8 mouse cellular contexts compared by ENCODE assay signal in genomic region chr14:122181078-122181814, GRCm38 (mm10). TPM values are rescaled to one million over a fixed set of nuclear protein-coding genes. Genes with fewer than 3 reads are reported as not detected.
DNase-seq lines count a peak whose midpoint lies in the region; ATAC-seq and TF ChIP-seq lines count a peak whose summit lies in the region.

TSS of gene Clybl (plus strand) at chr14:122181704.

- in situ Hi-C loops in CH12.LX (cut with MboI; ENCODE audit: low pct_ligation_motif_present, low pct_unique_long_range_greater_than_20kb, low sequenced_read_pairs): no loop called here

- peak; percentile 99 for ATAC-seq in forebrain, embryonic 11.5 days (replicated peaks; ENCODE audit: low FRiP score)
- ATAC-seq in heart, embryonic 16.5 days (replicated peaks; ENCODE audit: extremely low read depth, insufficient read depth, low FRiP score): peak; percentile 99
- peak; percentile 99 for ATAC-seq in liver, embryonic 16.5 days (ENCODE audit: low read depth)
- ATAC-seq in neural tube, embryonic 13.5 days (ENCODE audit: low read depth): peak; percentile 96

- dilution Hi-C loops in CH12.LX (cut with MboI; ENCODE audit: extremely low pct_ligation_motif_present, extremely low pct_unique_long_range_greater_than_20kb, low sequenced_read_pairs): no loop called here

- H3K4me1 ChIP-seq in CH12.LX (ENCODE audit: control insufficient read depth in 1 of 2, insufficient read depth in 2 of 2): peaks cover 3 to 16% of the 10 kb centered on the region in 2 experiments
- H3K4me1 ChIP-seq in forebrain, embryonic 11.5 days (replicated peaks; ENCODE audit: control insufficient read depth, insufficient read depth, low read length): no peaks in the 10 kb centered on the region
- no peaks in the 10 kb centered on the region for H3K4me1 ChIP-seq in heart, embryonic 16.5 days (ENCODE audit: control insufficient read depth, insufficient read depth, low read length)
- peaks cover 32% of the 10 kb centered on the region for H3K4me1 ChIP-seq in liver, embryonic 16.5 days (ENCODE audit: control insufficient read depth, low read depth, low read length)
- H3K4me1 ChIP-seq in neural tube, embryonic 13.5 days (replicated peaks): peaks cover 3% of the 10 kb centered on the region; the same call in 1 of the 2 replicates
- peaks cover 2% of the 10 kb centered on the region for H3K4me1 ChIP-seq in testis, adult 2 months (ENCODE audit: control insufficient read depth, insufficient read depth, low read length)

- H3K9me3 ChIP-seq in CH12.LX (replicated peaks; ENCODE audit: low read length): no peaks in the 10 kb centered on the region
- H3K9me3 ChIP-seq in forebrain, embryonic 11.5 days (ENCODE audit: control insufficient read depth, low read length): no peaks in the 10 kb centered on the region
- H3K9me3 ChIP-seq in heart, embryonic 16.5 days (replicated peaks; ENCODE audit: control insufficient read depth, low read length): no peaks in the 10 kb centered on the region
- no peaks in the 10 kb centered on the region for H3K9me3 ChIP-seq in liver, embryonic 16.5 days (replicated peaks; ENCODE audit: control insufficient read depth, low read length)
- H3K9me3 ChIP-seq in neural tube, embryonic 13.5 days: no peaks in the 10 kb centered on the region

- H3K36me3 ChIP-seq in CH12.LX (replicated peaks in 1 of 2; ENCODE audit: control insufficient read depth in 1 of 2, insufficient read depth in 1 of 2, low read length in 1 of 2): no peaks in the 10 kb centered on the region
- no peaks in the 10 kb centered on the region for H3K36me3 ChIP-seq in forebrain, embryonic 11.5 days (ENCODE audit: control insufficient read depth, insufficient read depth, low read length)
- no peaks in the 10 kb centered on the region for H3K36me3 ChIP-seq in heart, embryonic 16.5 days (ENCODE audit: control insufficient read depth, insufficient read depth)
- no peaks in the 10 kb centered on the region for H3K36me3 ChIP-seq in liver, embryonic 16.5 days (ENCODE audit: control insufficient read depth, insufficient read depth)
- H3K36me3 ChIP-seq in neural tube, embryonic 13.5 days: no peaks in the 10 kb centered on the region
- H3K36me3 ChIP-seq in testis, adult 2 months (ENCODE audit: control insufficient read depth, insufficient read depth, low read length): no peaks in the 10 kb centered on the region

- H3K9ac ChIP-seq in CH12.LX (ENCODE audit: insufficient read depth, low read depth): peak within 1 kb of the TSS; percentile 55
- H3K9ac ChIP-seq in forebrain, embryonic 11.5 days (ENCODE audit: low read length): peak within 1 kb of the TSS; percentile 57
- peak within 1 kb of the TSS; percentile 85 for H3K9ac ChIP-seq in heart, embryonic 16.5 days (ENCODE audit: low read length)
- peak within 1 kb of the TSS; percentile 85 for H3K9ac ChIP-seq in liver, embryonic 16.5 days (ENCODE audit: low read depth, low read length)
- H3K9ac ChIP-seq in neural tube, embryonic 13.5 days: peak within 1 kb of the TSS; percentile 69

- H3K27me3 ChIP-seq in CH12.LX (replicated peaks): no peaks in the 10 kb centered on the region
- no peaks in the 10 kb centered on the region for H3K27me3 ChIP-seq in forebrain, embryonic 11.5 days (ENCODE audit: control insufficient read depth, insufficient read depth, low read length)
- no peaks in the 10 kb centered on the region for H3K27me3 ChIP-seq in heart, embryonic 16.5 days (ENCODE audit: control insufficient read depth, insufficient read depth, low read length)
- H3K27me3 ChIP-seq in liver, embryonic 16.5 days (ENCODE audit: control insufficient read depth, insufficient read depth, low read depth, low read length): no peaks in the 10 kb centered on the region
- H3K27me3 ChIP-seq in neural tube, embryonic 13.5 days: 0 out of 2 replicates have a peak, but pooled peaks cover 3% of the 10 kb centered on the region
- H3K27me3 ChIP-seq in testis, adult 2 months (ENCODE audit: control insufficient read depth, insufficient read depth, low read length): no peaks in the 10 kb centered on the region

- TF ChIP-seq CTCF in CH12.LX (conservative IDR thresholded peaks at IDR 0.05 in 1 of 2, IDR thresholded peaks at IDR 0.05 in 1 of 2; ENCODE audit: low read depth in 2 of 2, low read length in 2 of 2): no peak
- TF ChIP-seq CTCF in testis, adult 2 months (IDR thresholded peaks at IDR 0.05; ENCODE audit: control insufficient read depth, insufficient read depth, insufficient replicate concordance, low read depth, low read length): no peak

- TF ChIP-seq RAD21 in CH12.LX (IDR thresholded peaks at IDR 0.05; ENCODE audit: low read depth, low read length): no peak

- peak within 1 kb of the TSS; percentile 69 to 89 (median 76) for H3K4me3 ChIP-seq in CH12.LX (replicated peaks in 1 of 3; ENCODE audit: low read depth in 2 of 3, low read length in 2 of 3, poor library complexity in 1 of 3)
- peak within 1 kb of the TSS; percentile 60 for H3K4me3 ChIP-seq in forebrain, embryonic 11.5 days (ENCODE audit: low read depth, low read length)
- H3K4me3 ChIP-seq in heart, embryonic 16.5 days (ENCODE audit: low read length): peak within 1 kb of the TSS; percentile 85
- H3K4me3 ChIP-seq in liver, embryonic 16.5 days (ENCODE audit: low read depth, low read length): peak within 1 kb of the TSS; percentile 85
- H3K4me3 ChIP-seq in neural tube, embryonic 13.5 days: peak within 1 kb of the TSS; percentile 67
- H3K4me3 ChIP-seq in testis, adult 2 months (ENCODE audit: control insufficient read depth, low read depth, low read length): peak within 1 kb of the TSS; percentile 80

- H3K4me2 ChIP-seq in CH12.LX (ENCODE audit: insufficient read depth, low read depth, poor library complexity, severe bottlenecking): peak within 1 kb of the TSS; percentile 73
- peak within 1 kb of the TSS; percentile 47 for H3K4me2 ChIP-seq in forebrain, embryonic 11.5 days (ENCODE audit: low read depth, low read length, severe bottlenecking)
- H3K4me2 ChIP-seq in heart, embryonic 16.5 days (ENCODE audit: low read depth, low read length): peak within 1 kb of the TSS; percentile 87
- peak within 1 kb of the TSS; percentile 92 for H3K4me2 ChIP-seq in liver, embryonic 16.5 days (ENCODE audit: low read depth, low read length)
- peak within 1 kb of the TSS; percentile 64 for H3K4me2 ChIP-seq in neural tube, embryonic 13.5 days

- no peaks in the 10 kb centered on the region for H3K79me2 ChIP-seq in CH12.LX (replicated peaks; ENCODE audit: control insufficient read depth, extremely low read depth, insufficient read depth, poor library complexity, severe bottlenecking)

- peak; percentile 93 for DNase-seq in CH12.LX (ENCODE audit: extremely low read depth)
- peak; percentile 79 for DNase-seq in c-Kit-positive CD71-positive TER-119-negative erythroid progenitor cells, embryonic 14.5 days (ENCODE audit: low read depth)
- peak; percentile 98 for DNase-seq in forebrain, embryonic 11.5 days (ENCODE audit: low spot score)
- peak; percentile 98 for DNase-seq in kidney, postnatal 4 days

- 3% methylated on average over 45 of the region's 45 CpGs for WGBS in forebrain, embryonic 11.5 days
- 5% methylated on average over 43 of the region's 45 CpGs for WGBS in heart, embryonic 16.5 days
- WGBS in liver, embryonic 16.5 days (ENCODE audit: insufficient replicate concordance): 3% methylated on average over 45 of the region's 45 CpGs
- WGBS in neural tube, embryonic 13.5 days: 5% methylated on average over 36 of the region's 45 CpGs

- peak; percentile 89 for TF ChIP-seq POLR2A in CH12.LX (IDR thresholded peaks at IDR 0.05; ENCODE audit: low read depth, low read length)
- TF ChIP-seq POLR2A in testis, adult 2 months (IDR thresholded peaks at IDR 0.05; ENCODE audit: control insufficient read depth, low read depth, low read length): peak; percentile 42; the same call in 1 of the 2 replicates

- H3K27ac ChIP-seq in CH12.LX (ENCODE audit: insufficient read depth, low read depth): no peak within 1 kb of the TSS
- H3K27ac ChIP-seq in forebrain, embryonic 11.5 days (ENCODE audit: low read depth, low read length): no peak within 1 kb of the TSS
- peak within 1 kb of the TSS; percentile 74 for H3K27ac ChIP-seq in heart, embryonic 16.5 days (ENCODE audit: low read length)
- peak within 1 kb of the TSS; percentile 80 for H3K27ac ChIP-seq in liver, embryonic 16.5 days (ENCODE audit: low read length)
- H3K27ac ChIP-seq in neural tube, embryonic 13.5 days (replicated peaks): no peak within 1 kb of the TSS
- no peak within 1 kb of the TSS for H3K27ac ChIP-seq in testis, adult 2 months (ENCODE audit: control insufficient read depth, insufficient read depth, low read depth, low read length)

- TF ChIP-seq EP300 in CH12.LX (IDR thresholded peaks at IDR 0.05; ENCODE audit: low read length): no peak

TF ChIP-seq in CH12.LX, 34 proteins besides CTCF, POLR2A, EP300 and RAD21 (continues in another document):
- TF ChIP-seq USF2 (conservative IDR thresholded peaks at IDR 0.05; ENCODE audit: low read depth, low read length) (no peak), ZNF384 (IDR thresholded peaks at IDR 0.05; ENCODE audit: low read depth, low read length) (no peak), NRF1 (IDR thresholded peaks at IDR 0.05; ENCODE audit: low read depth, low read length) (peak; percentile 65), UBTF (IDR thresholded peaks at IDR 0.05; ENCODE audit: low read depth, low read length) (no peak; the same call in 1 of the 2 replicates), GABPA (IDR thresholded peaks at IDR 0.05; ENCODE audit: insufficient replicate concordance, low read depth, low read length) (no peak), IRF4 (IDR thresholded peaks at IDR 0.05; ENCODE audit: low read depth, low read length) (no peak), MAFK (IDR thresholded peaks at IDR 0.05; ENCODE audit: insufficient replicate concordance, low read length) (no peak), JUND (conservative IDR thresholded peaks at IDR 0.05; ENCODE audit: low read depth, low read length) (no peak), MXI1 (IDR thresholded peaks at IDR 0.05; ENCODE audit: low read depth, low read length) (no peak; the same call in 1 of the 2 replicates), MYC (IDR thresholded peaks at IDR 0.05; ENCODE audit: low read depth, low read length) (no peak), ELF1 (IDR thresholded peaks at IDR 0.05; ENCODE audit: low read depth, low read length) (peak; percentile 46; the same call in 1 of the 2 replicates), ETS1 (conservative IDR thresholded peaks at IDR 0.05; ENCODE audit: low read depth, low read length) (no peak), CHD1 (IDR thresholded peaks at IDR 0.05; ENCODE audit: low read depth, low read length) (no peak)

RNA-seq across cellular contexts. Expression of gene Clybl, which starts in this region (rescaled TPM):
- total RNA-seq in CH12.LX (2012; rRNA removed) (9.1 and 16.5 TPM in 2 replicates), CH12.LX (2014; rRNA removed) (15.8 and 18.7 TPM in 2 replicates)
- 25.7 and 29.4 TPM in 2 replicates for polyA plus RNA-seq in CH12.LX (2012; ENCODE audit: insufficient read length, low read depth)
- polyA plus RNA-seq in forebrain, embryonic 11.5 days (2014; fragmentation: Nextera tagmentation; extraction: Ambion mirVana): 34.3 and 35.3 TPM in 2 replicates
- polyA plus RNA-seq in heart, embryonic 16.5 days (2015; fragmentation: Nextera tagmentation; extraction: Ambion mirVana): 90.2 and 91.9 TPM in 2 replicates
- 22.1 and 23.1 TPM in 2 replicates for polyA plus RNA-seq in liver, embryonic 16.5 days (2015; fragmentation: Nextera tagmentation; extraction: Ambion mirVana)
- polyA plus RNA-seq in neural tube, embryonic 13.5 days (2015; fragmentation: Nextera tagmentation; extraction: Ambion mirVana): 10.2 TPM in 2 replicates
- polyA plus RNA-seq in testis, adult 2 months (2012; rRNA removed): 2.0 and 2.2 TPM in 2 replicates

Comparison
In these comparisons a context has a peak if more than half of its experiments do, and no peak if none do; other contexts are left out.
1. H3K27ac ChIP-seq: peak in heart, embryonic 16.5 days (single experiment) and liver, embryonic 16.5 days (single experiment); none in CH12.LX (single experiment), forebrain, embryonic 11.5 days (single experiment), neural tube, embryonic 13.5 days (single experiment) and testis, adult 2 months (single experiment).
2. Peak in every context shown above with its lines, with median percentiles within 50 percentile points of each other: DNase-seq, H3K4me2 ChIP-seq, H3K4me3 ChIP-seq, H3K9ac ChIP-seq and ATAC-seq.